Mouse (Mus musculus) embryo, embryonic 11 days (tissue): ENCODE results near the gene Smg1.

Source experiments
- DNase-seq: peaks from one replicate; pipeline ENCODE4 v3.0.0-alpha.2; 2015

Smg1 gene

GRCm38 (mm10) chr7:118102678-118103461 lies 140.6 kb downstream of the Smg1 start:
- DNase-seq = peak; percentile 18

GRCm38 (mm10) chr7:118102231-118102630 lies 141.2 kb downstream of the Smg1 start:
- peak; percentile 83 for DNase-seq

GRCm38 (mm10) chr7:118097615-118098014 lies 145.9 kb downstream of the Smg1 start:
- no peak for DNase-seq
